Mouse (Mus musculus) left cerebral cortex, postnatal 4 days (tissue): ENCODE results near the gene Foxd2. TPM values are rescaled to one million over a fixed set of nuclear protein-coding genes. Genes with fewer than 3 reads are reported as not detected.

Experiments used
- DNase-seq: peaks from one replicate; pipeline ENCODE4 v3.0.0-alpha.2; 2022
- intact Hi-C: fragments of 180-260 bp; cut with DNase I; formaldehyde crosslinking; loops from one replicate; pipeline ENCODE4 v1.15.1; 2025
- total RNA-seq, 2 experiments: library from RNA; stranded (reverse); gene quantifications; 2 replicates each; pipeline ENCODE4 v1.2.3; 2021

Gene Foxd2
- total RNA-seq, 2 experiments from 2014 or later, result 0.76 to 1.2 TPM

GRCm38 (mm10) chr4:114913594-114913962, 4.9 kb upstream of the Foxd2 start:
- DNase-seq, result peak; percentile 75
- intact Hi-C loops, result loop anchor here (5.0 kb wide), 1 partner anchor 266 kb away; no protein-coding TSS in a partner anchor

GRCm38 (mm10) chr4:114912705-114913593, 4.3 kb upstream of the Foxd2 start:
- intact Hi-C loops, result loop anchor here (5.0 kb wide), 1 partner anchor 266 kb away; no protein-coding TSS in a partner anchor
- no peak for DNase-seq

GRCm38 (mm10) chr4:114909602-114910484, 1.2 kb upstream of the Foxd2 start:
- intact Hi-C loops, result loop anchor here (5.0 kb wide), 1 partner anchor 263 kb away; no protein-coding TSS in a partner anchor

DNA sequence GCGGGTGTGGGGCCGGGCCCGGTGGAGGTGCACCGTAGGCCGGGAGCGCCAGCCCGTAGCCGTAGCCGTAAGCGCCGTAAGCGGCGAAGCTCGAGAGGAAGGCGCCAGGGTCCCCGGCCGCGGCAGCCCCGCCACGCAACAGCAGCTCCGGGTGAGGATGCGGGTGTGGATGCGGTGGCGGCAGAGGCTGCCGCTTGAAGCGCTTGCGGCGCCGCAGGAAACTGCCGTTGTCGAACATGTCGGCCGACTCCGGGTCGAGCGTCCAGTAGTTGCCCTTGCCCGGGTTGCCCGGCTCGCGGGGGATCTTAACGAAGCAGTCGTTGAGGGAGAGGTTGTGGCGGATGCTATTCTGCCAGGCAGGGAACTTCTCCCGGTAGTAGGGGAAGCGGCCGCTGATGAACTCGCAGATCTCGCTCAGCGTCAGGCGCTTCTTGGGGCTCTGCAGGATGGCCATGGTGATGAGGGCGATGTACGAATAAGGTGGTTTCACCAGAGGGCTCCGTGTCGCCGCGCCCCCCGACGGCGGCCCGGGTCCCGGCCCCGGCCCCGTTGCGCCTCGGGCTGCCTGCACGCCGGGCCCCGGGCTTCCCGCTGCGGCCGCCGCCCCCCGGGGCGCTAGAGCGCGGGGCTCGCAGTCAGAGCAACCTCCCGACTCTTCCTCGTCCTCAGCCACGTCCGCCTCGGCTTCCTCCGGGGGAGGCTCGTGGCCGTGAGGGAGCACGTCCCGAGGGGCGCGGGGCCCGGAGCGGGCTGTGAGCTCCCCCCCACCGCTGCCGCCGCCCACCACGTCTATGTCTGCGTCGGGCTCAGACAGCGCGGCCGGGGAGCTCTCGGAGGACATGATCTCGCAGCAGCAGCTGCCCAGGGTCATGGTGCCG, 483 bp downstream of the Foxd2 start:
- DNase-seq, result peak; percentile 8
- intact Hi-C loops, result no loop called here

More at GRCm38 (mm10) chr4:114909602-114910484, 1.2 kb upstream of the Foxd2 start:
- DNase-seq, result peak; percentile 21

DNA sequence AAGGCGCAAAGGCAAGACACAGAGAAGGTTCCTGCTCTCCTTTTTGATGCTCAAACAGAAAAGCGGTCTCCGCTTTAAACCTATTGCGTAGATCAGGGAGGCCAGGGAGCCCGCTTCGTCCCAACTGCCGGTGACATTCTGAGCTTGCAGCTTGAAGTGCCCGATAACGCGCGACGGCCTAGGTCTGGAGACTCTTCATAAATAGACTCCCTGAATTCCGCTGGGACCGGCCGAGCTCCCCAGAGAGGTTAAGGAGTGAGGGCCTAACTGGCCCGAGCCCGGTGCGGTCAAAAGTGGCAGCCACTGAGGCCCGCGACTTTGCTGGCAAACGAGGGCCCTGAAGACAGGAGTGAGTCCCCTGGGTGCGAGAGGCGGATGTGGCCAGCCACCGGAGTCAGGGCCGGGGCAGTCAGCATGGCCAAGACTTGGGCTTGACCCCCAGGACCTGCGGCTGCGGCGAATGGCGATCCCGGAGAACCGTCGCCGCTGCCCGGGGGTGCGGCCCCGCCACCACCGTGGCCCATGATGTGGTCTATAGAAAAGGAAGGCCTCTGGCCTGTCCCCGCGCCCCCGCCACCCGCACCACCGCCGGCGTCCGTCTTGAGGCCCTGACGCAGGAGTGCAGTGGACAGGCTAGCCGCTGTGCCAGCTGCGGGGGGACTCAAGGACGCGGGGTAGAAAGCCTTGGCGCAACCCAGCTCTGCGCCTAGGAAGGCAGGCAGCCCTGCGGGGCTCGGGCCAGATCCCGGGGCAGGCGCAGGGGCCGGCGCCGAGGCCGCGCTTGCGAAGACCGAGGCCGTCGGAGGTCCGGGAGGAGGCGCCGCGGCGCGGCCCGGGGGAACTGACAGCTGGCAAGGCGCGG, 1.4 kb downstream of the Foxd2 start:
- intact Hi-C loops, result no loop called here
- DNase-seq, result peak; percentile 11

DNA sequence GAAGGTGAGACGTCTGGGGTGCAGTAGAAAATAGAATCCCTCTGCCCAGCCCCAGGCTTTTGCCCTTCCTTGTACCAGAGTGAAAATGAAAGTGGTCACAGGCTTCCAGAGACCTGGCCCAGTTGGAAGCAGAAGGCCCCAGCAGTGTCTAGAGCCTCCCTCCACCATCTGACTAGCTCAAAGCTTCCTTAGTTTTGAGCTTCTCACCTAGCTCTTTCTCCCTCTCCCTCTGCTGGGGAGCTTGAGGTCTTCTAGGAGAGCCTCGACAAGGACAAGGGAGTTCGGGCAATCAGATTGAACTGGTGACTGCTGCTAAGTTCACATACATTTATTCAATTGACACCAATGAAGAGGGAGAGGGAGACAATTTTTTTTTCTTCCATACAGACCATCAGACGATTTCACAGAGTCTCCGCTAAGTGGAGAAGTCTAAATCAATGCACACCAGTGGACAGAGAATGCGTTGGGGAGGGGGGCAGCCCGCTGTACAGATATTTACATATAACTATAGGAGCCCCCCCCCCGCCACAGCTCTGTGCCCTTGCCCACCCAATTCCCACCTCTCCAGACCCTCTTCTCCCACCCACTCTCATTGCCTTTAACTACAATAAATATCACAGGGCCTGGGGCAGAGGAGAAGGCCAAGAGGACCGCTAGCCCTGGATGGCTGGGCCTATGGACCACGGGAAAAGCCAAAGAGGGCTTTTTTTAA, 2.5 kb downstream of the Foxd2 start:
- DNase-seq, result no peak
- intact Hi-C loops, result no loop called here

- DNase-seq, result no peak
- intact Hi-C loops, result no loop called here
These were observed 3.2 kb downstream of the Foxd2 start for GRCm38 (mm10) chr4:114905501-114905900.

- DNase-seq, result no peak
- intact Hi-C loops, result loop anchor here (5.0 kb wide), 1 partner anchor 154 kb away; the partner anchor contains the start of gene Tal1
These were observed 5.3 kb downstream of the Foxd2 start for GRCm38 (mm10) chr4:114903422-114903782.

DNA sequence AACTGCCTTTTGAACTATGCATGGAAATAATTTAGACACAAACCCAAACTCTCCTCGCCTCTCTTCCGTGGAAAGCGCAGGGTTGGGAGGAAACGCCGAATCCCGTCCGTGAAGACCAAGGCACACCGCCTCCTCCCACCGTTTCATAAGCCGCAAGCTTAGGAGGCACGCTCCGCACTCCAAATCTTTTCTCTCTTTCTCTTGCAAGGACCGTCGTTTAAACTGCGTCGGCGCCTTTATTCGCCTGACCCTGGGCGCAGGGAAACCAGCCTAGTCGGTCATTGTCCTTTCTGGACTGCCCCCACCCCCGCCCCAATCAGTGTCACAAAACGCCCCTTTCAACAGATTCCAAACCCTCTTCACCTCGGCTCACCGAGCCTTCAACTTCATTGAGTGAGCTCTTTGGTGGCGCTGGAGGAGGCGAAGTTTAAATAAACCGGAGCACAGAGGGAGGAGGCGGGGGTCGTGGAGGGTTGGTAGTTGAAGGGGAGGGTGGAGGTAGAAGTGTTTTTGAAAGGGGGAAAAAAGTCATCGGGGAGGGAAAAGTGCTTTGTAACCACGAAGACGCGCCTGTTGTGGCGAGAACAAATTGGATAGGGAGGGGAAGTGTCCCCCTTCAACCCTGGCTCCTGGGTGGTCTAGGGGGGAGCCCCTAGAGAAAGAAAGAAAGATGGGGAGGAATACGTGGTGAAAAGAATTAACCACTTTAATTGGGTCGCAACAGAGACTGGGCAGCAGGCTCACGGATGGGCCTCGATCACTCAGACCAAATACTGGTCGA, 5.8 kb downstream of the Foxd2 start:
- intact Hi-C loops, result loop anchor here (5.0 kb wide), 1 partner anchor 154 kb away; the partner anchor contains the start of gene Tal1
- DNase-seq, result no peak

DNA sequence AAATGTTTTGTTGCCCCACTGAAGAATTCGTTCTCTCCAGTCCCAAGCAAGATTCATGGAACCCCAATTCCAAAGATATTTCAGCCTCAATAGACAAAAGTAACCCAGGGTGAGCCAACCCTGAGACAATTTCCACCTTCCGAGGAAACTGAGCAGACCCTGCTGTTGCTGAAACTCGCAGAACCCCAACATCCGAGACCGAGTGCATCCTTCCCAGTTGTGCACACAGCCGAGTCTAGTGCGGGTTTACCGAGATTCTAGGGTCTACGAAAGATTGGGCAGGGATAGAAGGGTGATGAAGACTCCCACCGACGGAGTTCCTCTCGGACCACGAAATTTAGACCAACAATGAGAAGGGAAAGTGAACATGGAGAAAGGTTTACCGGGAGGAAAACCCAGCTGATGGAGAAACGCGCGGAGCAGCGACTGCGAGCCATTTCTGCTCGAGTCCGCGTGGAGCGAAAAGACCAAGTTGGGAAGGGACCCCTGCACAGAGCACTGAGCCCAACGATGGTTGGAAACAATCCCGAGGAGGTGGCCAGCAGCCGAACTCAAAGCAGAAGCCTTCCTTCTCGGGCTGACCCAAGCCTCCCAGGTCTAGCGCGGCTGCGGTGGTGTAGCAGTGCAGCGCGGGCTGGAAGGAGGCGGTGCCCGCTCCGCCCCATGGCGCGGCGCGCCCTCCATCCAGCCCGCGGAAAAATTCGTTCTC, 6.9 kb downstream of the Foxd2 start:
- intact Hi-C loops, result loop anchor here (5.0 kb wide), 1 partner anchor 156 kb away; the partner anchor contains the start of gene Tal1
- DNase-seq, result peak; percentile 4

GRCm38 (mm10) chr4:114900866-114901642, 7.6 kb downstream of the Foxd2 start:
- intact Hi-C loops, result loop anchor here (5.0 kb wide), 1 partner anchor 156 kb away; the partner anchor contains the start of gene Tal1
- no peak for DNase-seq

GRCm38 (mm10) chr4:114899885-114900284, 8.8 kb downstream of the Foxd2 start:
- no peak for DNase-seq
- intact Hi-C loops, result loop anchor here (5.0 kb wide), 1 partner anchor 157 kb away; the partner anchor contains the start of gene Tal1

- intact Hi-C loops, result no loop called here
- peak; percentile 49 for DNase-seq
These were observed 10.8 kb downstream of the Foxd2 start for GRCm38 (mm10) chr4:114897853-114898252.

DNA sequence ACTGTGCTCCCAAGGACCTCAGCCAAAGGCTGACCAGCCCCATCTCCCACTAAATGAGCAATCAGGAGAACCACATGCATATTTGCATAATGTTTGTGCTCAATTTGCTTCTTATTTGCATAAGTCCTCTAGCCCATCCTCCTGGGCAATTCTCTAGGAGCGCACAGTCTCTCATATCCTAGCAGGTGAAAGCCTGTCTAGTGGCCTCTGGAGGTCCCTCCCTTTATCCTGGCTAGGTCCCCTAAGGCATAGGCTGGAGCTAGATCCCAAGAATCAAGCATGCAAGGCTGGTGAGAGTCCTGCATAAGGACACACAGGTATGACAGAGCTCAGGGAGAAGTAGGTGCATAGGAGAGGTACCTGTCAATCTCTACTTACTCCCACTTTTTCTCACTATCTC, 26.4 kb downstream of the Foxd2 start:
- DNase-seq, result no peak
- intact Hi-C loops, result no loop called here

DNA sequence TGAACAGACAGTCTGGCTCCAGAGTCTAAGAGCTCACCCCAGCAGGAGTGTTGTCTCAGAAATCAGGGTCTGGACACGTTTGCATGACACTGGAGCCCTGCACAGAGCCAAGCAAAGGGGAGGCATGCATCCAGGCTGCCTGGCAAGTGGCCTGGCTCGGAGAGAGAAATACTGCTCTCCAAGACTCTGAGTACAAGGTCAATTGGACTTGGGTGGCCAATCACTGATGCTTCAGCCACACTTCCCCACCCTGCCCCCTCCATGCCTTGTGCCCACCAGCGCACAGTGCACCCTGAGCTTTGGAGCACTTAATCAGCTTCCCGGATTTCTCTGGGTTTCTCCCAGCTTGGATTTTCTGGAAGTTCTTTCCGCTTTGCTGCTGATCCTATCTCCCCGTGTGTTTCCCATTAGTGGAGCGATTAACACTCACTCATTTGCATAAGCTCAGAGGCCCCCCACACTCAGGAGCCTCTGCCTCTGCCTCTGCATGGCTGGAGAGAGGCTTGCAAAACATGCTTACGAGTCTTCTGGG, 32.2 kb downstream of the Foxd2 start:
- peak; percentile 42 for DNase-seq
- intact Hi-C loops, result no loop called here
